Mouse (Mus musculus) kidney, postnatal 4 days (tissue): ENCODE data around the gene Wdr82.

ENCODE experiments used
- DNase-seq, 2 experiments: peaks; one replicate each; pipeline ENCODE4 v3.0.0; 2021; ENCODE audit warnings: mixed read lengths in 2 of 2

Wdr82 gene

DNA sequence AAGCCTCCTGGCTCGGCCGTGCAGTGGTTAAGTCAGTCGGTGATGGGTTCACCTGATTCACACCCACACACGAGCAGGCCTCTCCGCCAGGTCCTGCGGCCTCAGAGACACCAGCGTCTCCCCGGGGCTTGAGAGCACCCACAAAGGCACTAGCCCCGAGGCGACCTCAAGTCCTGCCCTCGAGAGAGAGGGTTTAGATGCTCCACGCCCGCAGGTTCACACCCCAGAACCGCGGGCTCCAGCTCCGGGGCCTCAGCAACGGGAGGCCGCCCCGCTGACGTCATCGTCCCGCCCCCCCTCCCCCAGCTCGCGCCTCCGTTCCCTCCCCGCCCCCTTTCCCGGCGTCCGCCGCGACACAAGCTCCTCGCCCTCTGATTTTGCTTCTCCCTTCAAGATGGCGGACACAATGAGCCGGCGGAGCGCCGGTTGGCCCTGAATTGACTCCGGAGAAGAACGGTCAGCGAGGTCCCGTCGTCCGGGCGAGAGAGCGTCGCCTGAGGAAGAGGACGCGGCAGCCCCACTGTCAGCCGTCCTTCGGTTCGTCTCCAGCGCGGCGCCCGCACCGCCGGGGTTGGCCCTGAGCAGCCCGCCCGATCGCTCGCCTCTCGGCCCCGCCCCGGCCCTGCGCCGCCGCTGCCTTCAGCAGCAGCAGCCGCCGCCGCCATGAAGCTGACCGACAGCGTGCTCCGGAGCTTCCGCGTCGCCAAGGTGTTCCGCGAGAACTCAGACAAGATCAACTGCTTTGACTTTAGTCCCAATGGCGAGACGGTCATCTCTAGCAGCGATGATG, at the start of gene Wdr82:
TSS of gene Wdr82 (plus strand) at position 373 of the 790 bp plus-strand sequence.
- peak; percentile 93 to 95 for DNase-seq

DNA sequence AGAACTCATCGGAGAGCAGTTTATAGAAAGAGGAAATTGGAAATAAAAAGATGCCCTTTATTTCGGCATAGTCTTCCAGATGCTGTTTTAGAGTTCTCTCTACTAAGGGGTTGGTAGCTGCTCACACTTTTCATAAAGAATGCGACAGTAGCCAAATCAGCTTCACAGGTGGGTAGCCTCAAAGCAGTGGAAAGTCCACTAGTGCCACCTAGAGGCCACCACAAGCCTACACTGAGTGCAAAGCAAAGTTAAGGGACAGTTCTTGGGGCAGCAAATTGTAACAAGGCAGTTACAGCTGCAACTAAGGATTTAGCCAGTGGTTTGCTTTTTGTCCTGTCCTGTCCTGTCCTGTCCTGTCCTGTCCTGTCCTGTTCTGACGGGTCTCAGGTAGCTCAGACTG, 47.1 kb upstream of the Wdr82 start:
- peak; percentile 54 to 62 for DNase-seq

DNA sequence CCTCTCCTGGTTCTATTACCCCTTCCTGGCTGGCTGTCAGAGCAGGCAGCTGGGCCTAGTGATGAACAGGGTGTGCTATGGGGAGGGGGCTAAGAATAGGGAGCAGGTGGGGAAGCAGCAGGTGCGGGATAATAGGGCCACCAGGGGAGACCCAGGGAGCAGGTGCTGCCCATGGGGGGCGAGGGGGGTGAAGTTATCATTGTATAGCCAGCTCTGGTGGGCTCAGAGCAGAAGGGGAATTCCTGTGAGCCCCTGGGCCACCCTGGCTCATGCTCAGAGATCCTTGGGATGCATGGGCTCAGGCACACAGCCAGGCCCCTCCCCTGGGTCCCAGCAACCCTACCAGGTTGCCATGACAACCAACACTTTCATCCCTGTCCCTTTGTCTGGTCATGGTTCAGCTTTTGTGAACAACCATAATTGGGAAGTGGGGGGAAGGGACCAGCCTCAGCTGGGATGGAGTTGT, 43.9 kb upstream of the Wdr82 start:
- DNase-seq = no peak

DNA sequence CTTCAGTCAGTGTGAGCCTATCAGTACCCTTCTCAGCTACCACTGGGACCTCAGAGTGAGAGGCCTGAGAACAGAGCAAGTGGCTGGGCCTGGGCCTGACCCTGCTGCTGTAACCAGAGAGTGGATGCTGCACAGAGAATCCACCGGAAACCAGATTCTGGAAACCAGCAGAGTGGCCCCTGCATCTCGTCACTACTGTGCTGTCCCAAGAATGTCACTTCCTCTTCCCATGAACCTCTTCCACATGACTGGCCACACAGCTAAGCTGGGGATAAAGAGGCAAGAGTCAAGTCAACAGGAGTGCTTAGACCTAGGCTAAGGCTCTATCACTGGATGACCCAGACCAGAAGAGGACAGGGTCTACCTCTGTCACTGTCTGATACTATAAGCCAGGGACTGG, 41.7 kb upstream of the Wdr82 start:
- no peak for DNase-seq

DNA sequence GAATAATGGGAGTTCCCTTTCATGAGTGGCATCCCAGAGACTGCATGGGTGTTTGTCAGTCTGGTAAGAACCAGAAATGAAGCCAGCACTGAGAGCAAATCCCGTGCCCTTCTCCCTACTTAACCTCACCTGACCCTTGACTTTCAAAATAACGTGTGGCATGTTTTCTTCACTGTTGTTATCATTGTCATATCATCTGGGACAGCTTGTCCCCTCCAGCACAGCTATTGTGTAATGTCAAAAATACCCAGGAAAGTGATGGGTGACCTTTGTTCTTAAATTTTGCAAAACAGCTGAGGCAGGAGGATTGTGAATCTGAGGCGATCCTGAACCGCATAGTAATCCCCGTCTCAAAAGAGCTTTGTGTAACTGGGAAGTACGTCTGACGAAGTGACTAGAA, 40.5 kb upstream of the Wdr82 start:
- DNase-seq = no peak

DNA sequence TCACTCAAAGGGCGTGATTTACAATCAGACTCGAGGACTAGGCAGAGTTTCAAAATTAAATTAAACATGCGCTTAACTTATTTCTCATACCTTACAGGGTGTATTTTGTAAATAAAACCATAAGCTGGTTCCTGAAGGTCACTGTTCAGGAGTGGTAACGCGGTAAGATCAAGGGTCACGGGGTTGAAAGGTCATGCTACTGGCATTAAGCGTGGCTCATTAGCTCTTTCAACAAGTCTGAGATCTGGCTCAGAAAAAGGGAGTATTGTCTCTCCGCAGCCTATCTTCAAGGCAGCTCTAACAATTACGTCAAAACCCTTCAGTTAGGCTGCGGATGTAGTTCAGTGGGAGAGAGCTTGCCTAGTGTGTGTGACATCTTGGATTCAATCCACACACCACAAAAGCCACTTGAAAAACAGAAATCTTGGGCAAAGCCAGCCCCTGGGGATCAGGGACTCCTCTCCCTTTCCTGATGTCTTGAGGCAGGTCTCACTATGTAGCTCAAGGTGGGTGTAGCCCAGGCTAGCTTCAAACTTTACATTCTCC, 33.0 kb upstream of the Wdr82 start:
- DNase-seq = no peak

DNA sequence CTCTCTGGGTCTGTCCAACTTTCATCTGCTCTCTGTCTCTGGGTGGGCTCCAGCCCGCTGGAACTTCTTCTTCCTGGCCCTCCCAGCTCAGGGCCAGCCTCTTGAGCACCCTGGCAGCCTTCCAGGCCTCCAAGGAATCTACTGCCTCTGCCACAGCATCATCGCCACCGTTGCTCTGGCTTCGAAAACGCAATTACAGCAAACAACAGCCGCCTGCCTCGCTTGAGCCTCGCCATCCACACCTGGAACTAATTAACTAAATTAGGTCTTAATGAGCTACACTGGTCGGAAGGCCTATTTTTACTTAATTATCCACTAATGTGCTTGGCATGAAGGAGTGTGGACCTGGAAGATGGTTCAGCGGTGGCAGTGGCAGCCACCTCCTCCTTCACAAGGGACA, 31.0 kb upstream of the Wdr82 start:
- DNase-seq = peak; percentile 43 to 56

DNA sequence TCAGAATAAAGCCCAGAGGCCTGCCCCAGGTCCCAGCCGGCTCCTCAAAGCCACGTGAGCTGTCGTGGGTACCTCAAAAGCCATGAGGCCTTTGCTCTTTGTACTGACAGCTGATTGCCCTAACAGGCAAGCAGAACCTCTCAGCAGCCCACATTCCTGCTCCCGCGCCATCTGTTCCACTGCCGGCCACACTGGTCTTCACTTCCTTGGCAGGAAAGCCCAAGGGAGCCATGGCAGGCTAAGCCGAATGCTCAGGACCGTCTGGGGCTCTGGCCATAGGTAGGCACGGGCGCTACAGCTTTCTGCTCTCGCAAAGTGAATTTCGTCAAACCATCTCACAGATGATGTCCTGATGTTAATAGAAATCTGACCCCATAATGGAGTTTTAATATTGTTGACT, 28.8 kb upstream of the Wdr82 start:
- DNase-seq = no peak

DNA sequence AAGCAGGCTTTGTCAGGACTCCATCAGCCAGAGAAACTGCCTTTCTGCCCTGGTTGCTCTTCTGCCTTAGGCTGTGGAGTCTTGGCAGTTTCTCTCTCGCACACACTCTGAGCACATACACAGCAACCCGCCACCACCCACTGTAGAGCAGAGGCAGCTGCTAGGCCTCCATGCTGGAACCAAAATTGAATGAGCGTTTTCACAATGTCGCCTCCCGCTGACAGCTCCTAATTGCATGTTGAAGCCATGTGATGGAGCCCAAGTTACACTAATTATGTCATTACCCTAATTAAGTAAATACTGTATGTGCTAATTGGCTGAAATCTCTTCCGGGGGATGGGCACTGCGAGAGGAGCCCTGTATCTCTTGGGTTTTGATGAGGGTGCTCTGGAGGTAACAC, 26.6 kb upstream of the Wdr82 start:
- DNase-seq = no peak

DNA sequence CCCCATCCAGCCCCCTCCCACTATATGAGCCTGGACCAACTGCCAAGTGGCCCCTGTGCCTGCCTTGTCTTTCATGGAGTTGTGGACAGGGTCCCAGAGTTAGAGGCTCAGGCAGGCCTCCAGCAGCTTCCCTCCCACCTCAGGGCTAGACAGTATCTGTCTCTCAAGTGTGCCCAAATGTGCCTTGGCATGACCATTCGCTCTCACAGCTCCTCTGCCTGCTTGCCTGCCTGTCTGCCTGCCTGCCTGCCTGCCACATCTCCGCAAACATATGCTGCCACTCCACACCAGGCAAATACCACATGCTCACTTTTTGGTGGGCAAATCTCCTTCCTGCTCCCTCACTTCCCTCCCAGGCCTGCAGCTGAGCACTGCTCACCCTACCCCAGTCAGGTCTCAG, 25.1 kb upstream of the Wdr82 start:
- no peak for DNase-seq

DNA sequence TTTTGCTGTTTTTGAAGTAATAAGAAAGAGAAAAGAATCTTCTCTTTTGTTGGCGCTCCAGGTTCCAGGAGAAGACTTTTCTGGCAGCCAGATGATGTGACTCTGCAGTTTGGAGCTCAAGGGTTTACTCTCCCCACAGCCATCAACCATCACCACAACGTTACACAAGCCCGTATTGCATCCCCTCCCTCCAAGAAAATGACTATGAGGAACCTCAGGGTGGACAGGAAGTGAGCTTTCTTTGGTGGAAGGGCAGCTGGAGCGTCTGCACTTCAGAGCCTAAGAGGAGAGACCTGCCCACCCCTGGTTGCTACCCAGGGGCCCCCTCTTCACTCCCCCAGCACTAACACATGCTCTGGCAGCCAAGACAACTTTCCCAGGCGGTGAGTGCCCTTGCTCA, 23.4 kb upstream of the Wdr82 start:
- no peak for DNase-seq

DNA sequence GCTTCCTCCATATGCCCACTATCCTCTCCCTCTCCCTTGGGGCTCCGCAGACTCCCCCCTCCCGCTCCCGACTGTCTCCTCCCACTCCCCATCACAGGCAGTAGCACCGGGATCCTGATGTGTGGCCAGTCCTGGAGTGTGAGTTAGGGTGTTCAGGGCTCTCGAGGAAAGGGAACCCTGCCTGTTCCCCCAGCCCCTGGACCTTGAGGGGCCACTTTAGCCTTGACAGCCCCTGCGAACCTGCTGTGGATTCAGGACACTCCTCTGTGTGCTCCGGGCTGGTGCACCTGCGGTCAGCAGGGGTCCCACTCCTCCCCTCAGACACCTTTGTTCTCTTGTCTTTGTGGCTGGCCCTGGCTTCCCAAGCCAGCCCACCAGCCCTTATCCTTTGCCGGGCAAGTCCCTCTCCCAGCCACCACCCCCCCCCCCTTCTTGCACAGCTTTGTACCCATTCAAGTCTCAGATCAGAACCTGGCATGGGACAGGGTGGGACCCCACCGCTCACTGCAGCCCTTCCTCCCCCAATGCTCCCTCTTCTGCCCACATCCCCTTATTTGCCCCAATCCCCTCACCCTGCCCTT, 22.8 kb upstream of the Wdr82 start:
- peak in 1 of 2 experiments; percentile 11 for DNase-seq

DNA sequence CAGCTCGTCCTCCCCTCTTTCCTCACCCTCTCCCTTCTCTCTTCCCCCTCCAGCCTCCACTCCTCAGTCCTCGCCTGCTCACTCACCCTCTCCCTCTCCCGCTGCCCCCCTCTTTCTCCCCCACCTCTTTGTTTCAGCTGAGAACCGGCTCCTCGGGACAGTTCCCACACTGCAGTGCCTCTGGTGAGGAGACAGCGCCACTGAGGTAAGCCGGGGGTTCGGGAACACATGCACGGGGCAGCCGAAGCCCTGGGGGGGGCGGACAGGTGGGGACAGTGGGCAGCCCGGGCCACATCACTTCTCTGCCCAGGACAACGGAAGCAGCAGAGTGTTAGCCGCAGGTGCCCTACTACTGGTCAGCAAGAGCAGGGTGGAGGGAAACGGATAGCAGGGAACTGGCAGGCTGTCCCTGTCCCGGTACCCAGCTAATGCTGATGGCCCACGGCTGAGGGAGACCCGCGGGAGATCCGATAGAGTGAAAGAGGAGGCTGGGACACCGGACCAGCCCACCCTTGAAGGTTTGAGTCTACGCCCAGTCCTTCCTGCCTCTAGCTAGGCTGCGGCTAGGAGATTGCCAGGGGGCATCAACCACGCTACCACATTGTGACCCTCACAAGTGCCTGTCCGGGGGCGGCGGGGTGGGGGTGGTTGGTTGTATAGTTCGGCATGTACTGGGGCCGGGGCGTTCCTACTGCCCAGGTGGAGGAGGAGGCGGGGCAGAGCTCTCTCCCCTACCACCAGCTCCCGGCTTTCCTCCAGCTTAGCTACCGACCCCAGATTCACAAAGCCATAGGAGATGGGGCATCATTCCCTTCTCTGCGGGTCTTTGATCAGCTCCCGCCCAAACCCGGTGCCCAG, 22.0 kb upstream of the Wdr82 start:
- peak; percentile 25 to 42 for DNase-seq

DNA sequence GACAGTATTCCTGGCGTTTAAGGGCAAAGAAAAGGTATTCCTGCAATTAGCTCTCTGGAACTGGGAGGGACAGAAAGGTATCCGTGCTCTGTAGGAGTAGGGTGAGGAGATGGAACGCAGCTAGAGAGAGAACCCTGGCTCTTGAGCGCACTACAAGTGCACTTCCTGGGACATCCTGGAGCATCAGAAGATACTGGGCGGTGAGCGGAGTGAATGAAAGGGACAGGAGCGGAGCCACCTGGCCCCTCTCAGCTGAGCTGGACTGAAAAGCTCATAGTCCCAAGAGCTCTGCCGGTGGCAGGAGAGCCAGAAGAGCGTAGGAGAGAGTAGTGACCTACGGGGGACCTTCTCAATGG, 21.4 kb upstream of the Wdr82 start:
- DNase-seq = no peak

DNA sequence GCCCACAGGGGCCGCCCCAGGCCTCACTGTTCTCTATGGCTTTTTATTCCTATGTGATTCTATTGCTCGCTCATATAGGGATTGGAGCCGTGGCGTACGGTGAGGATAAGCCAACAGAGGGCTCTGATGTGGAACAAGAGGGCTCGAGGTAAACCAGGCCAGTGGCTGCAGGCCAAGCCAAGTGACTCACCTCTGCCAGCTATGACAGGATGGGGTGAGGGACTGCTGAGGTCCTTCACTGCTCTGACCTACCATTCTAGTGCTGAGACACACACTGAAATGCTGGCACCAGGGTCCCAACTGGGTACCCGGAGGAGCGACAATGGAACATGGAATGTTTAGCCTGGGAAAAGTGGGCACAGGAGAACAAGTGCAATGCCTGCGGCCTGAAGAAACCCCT, 16.6 kb upstream of the Wdr82 start:
- no peak for DNase-seq

DNA sequence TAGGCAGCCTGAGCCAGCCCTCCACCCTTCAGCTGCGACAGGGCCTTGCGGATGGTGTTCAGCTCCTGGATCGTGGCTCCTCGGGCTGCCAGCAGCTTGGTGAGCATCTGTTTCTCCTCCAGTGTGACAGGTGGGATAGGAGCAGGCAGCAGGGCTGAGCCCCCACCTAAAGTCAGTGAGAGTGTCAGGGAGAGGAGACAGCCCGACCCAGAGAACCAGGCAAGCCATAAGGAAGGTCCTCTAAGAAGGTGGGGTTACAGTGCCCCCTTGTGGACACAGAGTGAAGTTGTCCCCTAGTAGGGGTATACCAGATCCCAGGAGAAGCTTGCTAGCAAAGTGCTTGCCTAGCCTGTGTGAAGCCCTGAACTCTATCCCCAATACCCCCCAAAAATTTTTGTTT, 14.3 kb upstream of the Wdr82 start:
- peak; percentile 70 to 76 for DNase-seq

DNA sequence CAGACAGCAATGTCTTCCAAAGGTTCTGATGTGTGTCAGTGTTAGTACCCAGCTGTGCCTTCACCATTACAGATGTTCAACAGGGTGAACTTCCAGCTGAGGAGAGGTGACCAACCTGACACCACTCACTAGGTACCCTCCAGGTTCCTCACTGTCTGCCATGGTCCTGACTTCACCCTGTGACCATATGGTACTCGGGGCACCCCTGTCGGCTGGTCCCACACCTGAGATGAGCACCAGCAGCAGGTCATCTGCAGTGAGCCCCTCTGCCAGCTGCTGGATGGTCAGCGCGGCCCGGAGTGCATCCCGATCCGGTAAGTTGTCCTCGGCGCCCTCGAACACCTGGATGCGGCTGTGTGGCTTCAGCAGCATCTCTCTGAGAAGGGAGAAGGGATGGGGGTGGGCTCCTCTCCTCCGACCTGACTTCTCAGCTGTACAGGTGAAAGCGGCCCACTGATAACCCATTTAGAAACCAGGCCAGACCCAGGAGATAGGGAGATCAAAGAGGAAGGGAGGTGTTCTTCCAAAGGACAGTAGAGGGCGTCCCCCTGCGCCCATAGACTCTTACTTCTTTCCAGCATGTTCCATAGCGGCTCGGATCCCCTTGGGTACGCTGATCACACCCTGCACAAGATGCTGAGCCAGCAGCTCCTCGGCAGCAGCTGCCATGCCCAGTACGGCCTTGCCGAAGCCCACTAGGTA, 13.7 kb upstream of the Wdr82 start:
- peak in 1 of 2 experiments; percentile 37 for DNase-seq

DNA sequence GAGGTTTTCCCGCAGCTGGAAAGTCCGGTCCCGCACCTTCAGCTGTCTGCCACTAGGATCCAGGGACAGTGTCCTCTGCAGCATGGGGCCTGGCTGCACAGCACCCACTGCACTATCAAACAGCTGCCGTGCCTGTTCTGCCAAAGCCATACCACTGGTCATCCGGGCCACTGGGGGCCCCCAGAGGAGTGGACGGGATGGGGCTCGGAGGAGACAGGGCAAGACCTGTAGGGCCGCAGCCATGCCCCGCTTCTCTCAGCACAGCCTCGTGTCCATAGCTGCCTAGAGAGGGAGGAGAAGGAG, 13.2 kb upstream of the Wdr82 start:
- DNase-seq = peak in 1 of 2 experiments; percentile 30

DNA sequence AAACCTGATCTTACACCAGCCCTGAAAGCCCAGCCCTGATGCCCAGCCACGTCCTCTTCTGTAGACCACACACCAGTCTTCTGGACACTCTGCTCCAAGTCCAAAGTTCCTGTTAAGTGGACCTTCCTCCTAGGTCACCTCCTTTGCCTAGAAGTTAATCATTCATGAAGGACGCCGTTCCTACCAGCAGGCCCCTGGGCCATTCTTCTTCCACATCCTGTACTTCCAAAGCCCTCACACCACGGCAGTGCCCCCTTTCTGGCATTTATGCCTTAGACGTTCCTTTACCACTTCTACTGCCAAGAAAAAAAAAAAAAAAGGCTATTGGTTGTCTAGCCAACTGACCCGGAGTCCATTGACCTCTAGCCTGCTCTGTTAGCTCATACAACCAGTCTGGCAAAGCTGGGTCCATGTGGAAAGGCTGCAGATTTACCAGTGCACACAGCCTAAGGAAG, 12.7 kb upstream of the Wdr82 start, which contains the start of gene Glyctk:
TSS of gene Glyctk (minus strand) at position 102 of the 455 bp plus-strand sequence.
- DNase-seq = peak; percentile 28 to 56

DNA sequence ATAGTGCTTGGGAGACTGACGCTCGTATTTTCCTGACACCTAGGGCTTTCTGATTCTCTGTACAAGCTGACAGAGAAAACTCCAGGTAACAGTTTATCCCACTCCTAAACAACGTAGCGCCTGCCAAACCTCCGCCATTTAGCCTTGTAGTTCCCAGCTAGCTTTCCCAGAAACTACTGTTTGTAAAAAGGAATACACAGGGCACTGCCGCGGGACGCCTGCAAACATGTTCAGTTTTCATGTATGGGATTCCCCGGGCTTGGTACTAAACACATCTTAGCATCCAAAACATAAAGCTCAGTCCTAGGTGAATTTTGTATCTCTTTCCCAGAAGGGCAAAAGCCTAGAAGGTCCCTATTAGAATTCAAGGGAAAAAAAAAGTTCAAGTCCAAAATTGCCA, 11.5 kb upstream of the Wdr82 start:
- DNase-seq = no peak

DNA sequence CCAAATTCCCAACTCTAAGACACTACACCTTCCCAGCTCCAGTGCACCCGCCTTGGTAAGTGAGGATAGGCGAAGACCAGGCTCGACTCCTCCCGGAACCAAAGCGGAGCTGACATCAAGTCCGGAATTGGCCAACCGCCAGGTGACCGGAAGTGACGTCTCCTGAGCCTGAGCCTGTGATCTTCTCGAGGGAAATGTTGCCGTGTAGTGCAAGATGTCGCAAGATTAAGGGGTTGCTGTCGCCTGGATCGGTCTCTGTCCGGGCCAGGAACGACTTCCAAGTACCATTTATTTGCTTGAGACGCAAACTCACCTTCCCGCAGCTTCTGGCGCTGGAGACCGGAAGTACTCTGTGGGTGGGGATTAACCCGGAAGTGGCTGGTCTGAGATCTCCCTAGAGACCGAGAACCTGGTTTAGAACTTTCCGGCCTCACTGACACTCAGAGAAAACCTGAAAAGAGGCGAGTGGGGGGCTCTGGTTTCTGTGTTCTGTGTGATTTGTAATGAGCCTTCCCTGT, 10.9 kb upstream of the Wdr82 start:
- DNase-seq = peak; percentile 99

DNA sequence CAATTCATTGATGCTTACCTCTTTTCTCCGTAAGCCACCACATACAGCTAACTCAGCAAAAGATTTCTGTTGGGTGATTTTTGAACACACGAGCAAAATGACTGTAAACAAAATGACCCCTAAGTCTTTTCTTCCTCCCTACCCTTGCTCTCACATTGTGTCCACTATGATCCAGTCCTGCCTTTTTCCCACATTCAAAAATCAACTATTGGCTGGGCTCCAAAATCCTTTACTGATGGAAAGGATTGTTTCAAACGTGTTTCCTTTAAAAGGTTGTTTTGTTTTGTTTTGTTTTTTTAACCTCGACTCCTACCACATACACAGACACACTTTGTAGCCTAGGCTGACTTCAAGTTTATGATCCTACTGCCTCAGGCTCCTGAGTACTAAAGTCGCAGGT, 10.3 kb upstream of the Wdr82 start:
- no peak for DNase-seq

DNA sequence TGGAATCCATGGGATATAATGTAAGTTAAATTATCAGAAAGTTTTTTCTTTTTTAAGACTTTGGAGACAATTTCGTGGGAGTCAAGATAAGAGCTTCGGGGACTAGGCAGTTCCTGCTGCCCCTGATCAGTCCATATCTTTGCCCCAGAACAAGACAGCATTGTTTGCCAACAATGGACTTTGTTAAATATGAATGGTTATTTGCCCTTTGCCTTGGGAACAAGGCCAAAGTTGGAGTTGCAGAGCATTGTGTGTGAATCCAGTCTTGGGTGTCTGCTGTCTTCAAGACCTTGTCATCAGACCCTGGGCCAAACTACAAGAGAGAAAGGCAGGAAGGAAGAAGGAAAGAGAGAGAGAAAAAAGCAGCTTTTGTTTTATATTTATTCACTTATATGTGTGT, 4.0 kb upstream of the Wdr82 start:
- no peak for DNase-seq
